Mouse (Mus musculus): ENCODE measurements around the gene Hist1h1d. TPM values are rescaled to one million over a fixed set of nuclear protein-coding genes. Genes with fewer than 3 reads are reported as not detected.
"Not testable (repeated sequence)": the region's sequence is repeated elsewhere in the genome, so short reads cannot be mapped to it uniquely, and the experiment has no call there.

The Hist1h1d gene
- polyA plus RNA-seq, 1 experiment from 2014 or later = 0.60 TPM

DNA sequence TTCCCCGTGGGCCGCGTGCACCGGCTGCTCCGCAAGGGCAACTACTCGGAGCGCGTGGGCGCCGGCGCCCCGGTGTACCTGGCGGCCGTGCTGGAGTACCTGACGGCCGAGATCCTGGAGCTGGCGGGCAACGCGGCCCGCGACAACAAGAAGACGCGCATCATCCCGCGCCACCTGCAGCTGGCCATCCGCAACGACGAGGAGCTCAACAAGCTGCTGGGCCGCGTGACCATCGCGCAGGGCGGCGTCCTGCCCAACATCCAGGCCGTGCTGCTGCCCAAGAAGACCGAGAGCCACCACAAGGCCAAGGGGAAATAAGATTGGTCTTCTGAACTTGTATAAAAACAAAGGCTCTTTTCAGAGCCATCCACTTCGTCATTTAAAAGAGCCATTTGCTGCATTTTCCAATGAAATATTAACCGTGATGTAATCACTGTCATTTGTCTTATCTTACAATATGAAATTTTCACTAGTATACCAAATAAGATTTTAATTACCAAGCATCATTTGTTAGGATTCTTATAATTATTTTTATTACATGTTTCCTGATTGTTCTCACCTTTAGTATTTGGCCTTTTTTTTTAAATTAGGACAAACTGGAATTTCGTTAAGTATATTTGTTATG lies 21.6 kb downstream of the Hist1h1d start:
- H3K36me3 ChIP-seq (replicated peaks); H3K9me3 ChIP-seq; H3K27me3 ChIP-seq (ENCODE audit: poor library complexity, severe bottlenecking); DNase-seq (ENCODE audit: extremely low spot score, low spot score): not testable (repeated sequence)
- Histone ChIP-seq H3K27ac (peak overlapping the region; percentile 95), H3K4me3 (peak overlapping the region; percentile 62), H3K4me1 (peaks cover 38% of the 10 kb centered on the region)
- under 1% methylated on average over 15 of the region's 39 CpGs for WGBS

DNA sequence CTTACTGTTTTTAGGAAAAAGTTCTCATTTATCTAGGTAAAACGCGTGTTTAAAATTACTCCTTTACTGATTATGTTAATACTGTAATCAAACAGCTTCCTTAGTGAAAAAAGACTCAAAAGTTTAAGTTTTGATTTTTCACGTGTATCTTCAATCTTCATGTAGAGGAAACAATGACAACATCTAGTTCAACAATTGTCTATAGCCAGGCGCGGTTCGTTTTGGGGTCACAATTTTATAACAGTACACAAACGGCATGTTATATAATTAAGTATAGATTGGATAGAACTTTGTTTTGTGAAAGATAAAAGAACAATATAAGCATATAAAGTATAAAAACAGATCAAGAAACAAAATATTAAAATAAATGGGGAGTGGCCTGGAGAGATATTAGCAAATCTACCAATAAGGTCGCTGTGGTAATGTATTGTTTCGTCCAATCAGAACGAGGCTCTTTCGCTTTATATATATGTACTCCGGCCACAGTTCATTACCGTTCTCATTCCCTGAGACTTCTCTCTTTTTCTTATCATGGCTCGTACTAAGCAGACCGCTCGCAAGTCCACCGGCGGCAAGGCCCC lies 22.3 kb downstream of the Hist1h1d start, which contains the start of gene Hist1h3d:
Gene Hist1h3d, plus strand, starts transcription at position 493 of the 581 bp plus-strand sequence.
- DNase-seq (ENCODE audit: extremely low spot score, low spot score) = peak; percentile 57
- WGBS = under 1% methylated on average over 18 of the region's 18 CpGs
- Histone ChIP-seq H3K27ac (peak within 1 kb of the TSS; percentile 95), H3K36me3 (replicated peaks) (no peaks in the 10 kb centered on the region), H3K27me3 (ENCODE audit: poor library complexity, severe bottlenecking) (no peaks in the 10 kb centered on the region), H3K4me3 (peak within 1 kb of the TSS; percentile 62), H3K9me3 (no peaks in the 10 kb centered on the region), H3K4me1 (peaks cover 34% of the 10 kb centered on the region)

GRCm38 (mm10) chr13:23575864-23576313 lies 22.8 kb downstream of the Hist1h1d start:
- not testable (repeated sequence) for H3K9me3 ChIP-seq; H3K27me3 ChIP-seq (ENCODE audit: poor library complexity, severe bottlenecking); H3K36me3 ChIP-seq (replicated peaks)
- peak; percentile 26 for DNase-seq (ENCODE audit: extremely low spot score, low spot score)
- Histone ChIP-seq H3K4me3 (peak overlapping the region; percentile 62), H3K27ac (peak overlapping the region; percentile 95), H3K4me1 (peaks cover 39% of the 10 kb centered on the region)
- 0% methylated on average over 11 of the region's 40 CpGs for WGBS

DNA sequence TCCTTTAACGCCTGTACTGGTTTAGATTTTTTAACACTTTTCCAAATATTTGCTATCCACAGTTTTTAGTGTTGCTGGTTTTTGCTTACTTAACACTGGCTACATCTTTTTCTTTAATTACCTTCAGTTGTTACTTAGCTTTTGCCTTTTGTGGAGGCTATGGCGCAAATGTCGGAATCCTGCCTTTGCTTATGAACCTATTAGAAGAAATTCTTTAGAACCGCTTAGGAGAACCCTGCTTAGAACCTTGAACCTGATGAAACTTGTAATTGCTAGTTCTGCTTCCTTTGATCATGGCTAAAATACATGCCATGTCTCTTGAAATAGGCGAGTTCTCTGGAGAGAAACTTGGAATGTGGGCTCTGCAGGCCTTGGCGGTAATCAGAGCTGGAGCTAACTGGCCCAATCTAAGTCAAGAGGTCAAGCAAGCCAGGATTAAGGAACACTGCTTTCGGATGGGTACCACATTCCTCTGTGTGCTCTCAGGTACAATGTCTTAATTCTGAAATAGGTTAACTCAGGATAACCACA lies 23.4 kb downstream of the Hist1h1d start:
- peak overlapping the region; percentile 62 for H3K4me3 ChIP-seq
- no peaks in the 10 kb centered on the region for H3K9me3 ChIP-seq
- no peaks in the 10 kb centered on the region for H3K27me3 ChIP-seq (ENCODE audit: poor library complexity, severe bottlenecking)
- H3K27ac ChIP-seq = peak overlapping the region; percentile 95
- peak; percentile 62 for DNase-seq (ENCODE audit: extremely low spot score, low spot score)
- 2% methylated on average over 7 of the region's 7 CpGs for WGBS
- H3K4me1 ChIP-seq = peaks cover 42% of the 10 kb centered on the region
- no peaks in the 10 kb centered on the region for H3K36me3 ChIP-seq (replicated peaks)

DNA sequence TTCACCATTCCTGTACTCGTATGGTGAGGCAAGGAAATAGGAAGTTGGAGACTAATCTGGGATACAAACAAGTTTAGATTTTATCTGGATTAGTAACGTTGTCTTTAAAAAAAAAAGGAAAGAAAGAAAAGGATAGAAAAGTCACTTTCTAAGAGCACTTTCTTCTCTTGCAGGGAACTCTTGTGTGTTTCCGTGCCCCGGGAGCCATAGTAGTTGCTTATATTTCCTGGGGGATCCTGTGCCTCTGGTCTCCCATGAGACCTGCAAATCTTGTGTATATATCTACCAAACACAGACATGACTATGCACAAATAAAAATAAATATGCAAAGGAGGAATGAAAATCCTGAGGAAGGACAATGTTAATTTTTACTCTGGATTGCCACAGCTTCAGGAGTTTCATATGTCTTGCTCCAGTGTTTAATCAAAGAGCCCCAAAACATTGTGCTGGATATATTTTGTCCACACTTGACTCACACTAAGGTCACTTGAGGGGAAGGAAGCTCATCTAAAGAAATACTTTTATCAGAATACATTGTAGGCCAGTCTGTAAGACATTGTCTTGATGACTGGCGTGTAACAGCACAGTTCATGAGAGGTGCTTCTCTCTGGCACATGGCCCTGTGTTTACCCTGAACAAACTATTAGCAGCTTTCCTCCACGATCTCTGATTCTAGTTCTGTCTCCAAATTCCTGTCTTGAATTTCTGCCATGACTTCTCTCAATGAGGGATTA lies 24.0 kb downstream of the Hist1h1d start:
- H3K4me1 ChIP-seq = peaks cover 46% of the 10 kb centered on the region
- H3K4me3 ChIP-seq = peak overlapping the region; percentile 62
- DNase-seq (ENCODE audit: extremely low spot score, low spot score) = peak; percentile 30
- no peaks in the 10 kb centered on the region for H3K27me3 ChIP-seq (ENCODE audit: poor library complexity, severe bottlenecking)
- H3K9me3 ChIP-seq = no peaks in the 10 kb centered on the region
- H3K36me3 ChIP-seq (replicated peaks) = no peaks in the 10 kb centered on the region
- peak overlapping the region; percentile 95 for H3K27ac ChIP-seq
- 56% methylated on average over 6 of the region's 6 CpGs for WGBS

DNA sequence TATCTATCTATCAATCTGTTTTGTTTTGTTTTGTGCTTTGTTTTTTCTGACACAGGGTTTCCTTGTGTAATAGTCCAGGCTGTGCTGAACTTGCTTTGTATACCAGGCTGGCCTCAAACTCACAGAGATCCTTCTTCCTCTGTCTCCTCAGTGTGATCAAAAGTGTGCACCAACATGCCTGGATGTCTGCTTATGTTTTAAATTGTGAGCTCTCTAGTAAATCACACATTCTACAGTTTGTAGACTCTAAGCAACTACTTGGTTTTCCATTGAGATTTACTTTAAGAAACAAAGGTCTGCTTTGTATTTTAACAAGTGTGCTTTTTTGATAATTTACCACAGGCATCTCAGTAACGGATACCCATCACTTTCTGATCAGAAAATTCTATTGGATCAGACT lies 24.8 kb downstream of the Hist1h1d start:
- H3K27me3 ChIP-seq (ENCODE audit: poor library complexity, severe bottlenecking) = no peaks in the 10 kb centered on the region
- H3K36me3 ChIP-seq (replicated peaks) = no peaks in the 10 kb centered on the region
- WGBS = 88% methylated on average over 1 of the region's 1 CpGs
- DNase-seq (ENCODE audit: extremely low spot score, low spot score) = no peak
- H3K9me3 ChIP-seq = no peaks in the 10 kb centered on the region
- H3K27ac ChIP-seq = peak overlapping the region; percentile 95
- H3K4me1 ChIP-seq = peaks cover 47% of the 10 kb centered on the region
- no peak overlapping the region for H3K4me3 ChIP-seq

- WGBS = under 1% methylated on average over 43 of the region's 43 CpGs
- no peaks in the 10 kb centered on the region for H3K27me3 ChIP-seq (ENCODE audit: poor library complexity, severe bottlenecking)
- H3K4me1 ChIP-seq = peaks cover 60% of the 10 kb centered on the region
- DNase-seq (ENCODE audit: extremely low spot score, low spot score) = peak; percentile 95
- peak within 1 kb of the TSS; percentile 94 for H3K27ac ChIP-seq
- H3K36me3 ChIP-seq (replicated peaks) = no peaks in the 10 kb centered on the region
- H3K4me3 ChIP-seq = peak within 1 kb of the TSS; percentile 61
- H3K9me3 ChIP-seq = no peaks in the 10 kb centered on the region
Measured at GRCm38 (mm10) chr13:23581408-23582218, 28.6 kb downstream of the Hist1h1d start, which contains the start of gene Hist1h4d. TSS of gene Hist1h4d (plus strand) at chr13:23581598.

DNA sequence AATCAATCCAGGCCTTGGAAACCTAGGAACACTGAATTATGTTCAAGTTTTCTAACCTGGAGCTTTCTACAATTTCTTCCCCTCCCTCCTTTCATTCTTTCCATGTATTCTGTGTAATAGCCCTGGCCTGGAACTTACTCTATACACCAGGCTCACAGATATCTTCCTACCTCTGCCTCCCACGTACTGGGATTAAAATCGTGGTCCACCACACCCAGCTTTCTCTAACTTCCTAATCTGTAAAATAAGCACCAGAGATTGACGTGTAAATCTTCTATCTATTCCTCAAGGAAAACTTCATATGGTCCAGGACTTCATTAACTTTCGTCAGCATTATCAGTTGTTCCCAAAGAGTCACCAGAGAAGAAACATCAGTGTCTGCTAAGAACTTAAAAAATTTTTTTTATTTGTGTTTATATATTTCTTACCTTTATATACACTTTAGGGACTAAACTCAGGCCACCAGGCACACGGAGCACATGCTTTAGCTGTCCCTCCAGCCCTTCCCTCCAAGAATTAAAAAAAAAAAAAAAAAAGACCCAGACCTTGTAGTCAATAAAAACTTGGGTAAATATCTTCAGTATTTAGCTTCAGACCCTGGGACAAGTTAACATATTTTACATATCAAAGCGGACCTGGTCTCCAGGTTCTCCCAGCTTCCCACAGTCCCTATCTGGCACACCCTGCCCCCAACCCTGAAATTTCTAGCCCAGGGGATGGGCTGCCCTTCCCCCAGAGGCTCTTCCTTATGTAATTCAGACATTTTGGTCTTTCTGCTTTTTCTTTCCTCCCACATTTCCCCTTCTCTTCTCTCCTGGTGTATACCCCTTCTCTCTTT lies 29.4 kb downstream of the Hist1h1d start:
- H3K27ac ChIP-seq = peak overlapping the region; percentile 94
- no peaks in the 10 kb centered on the region for H3K27me3 ChIP-seq (ENCODE audit: poor library complexity, severe bottlenecking)
- peak overlapping the region; percentile 61 for H3K4me3 ChIP-seq
- H3K4me1 ChIP-seq = peaks cover 58% of the 10 kb centered on the region
- 6% methylated on average over 6 of the region's 6 CpGs for WGBS
- DNase-seq (ENCODE audit: extremely low spot score, low spot score) = peak; percentile 31
- H3K9me3 ChIP-seq = no peaks in the 10 kb centered on the region
- H3K36me3 ChIP-seq (replicated peaks) = no peaks in the 10 kb centered on the region

GRCm38 (mm10) chr13:23583387-23584068 lies 30.5 kb downstream of the Hist1h1d start:
- Histone ChIP-seq H3K27ac (peak overlapping the region; percentile 94), H3K4me3 (peak overlapping the region; percentile 61), H3K36me3 (replicated peaks) (no peaks in the 10 kb centered on the region), H3K27me3 (ENCODE audit: poor library complexity, severe bottlenecking) (no peaks in the 10 kb centered on the region), H3K4me1 (peaks cover 57% of the 10 kb centered on the region), H3K9me3 (no peaks in the 10 kb centered on the region)
- DNase-seq (ENCODE audit: extremely low spot score, low spot score) = peak; percentile 30

DNA sequence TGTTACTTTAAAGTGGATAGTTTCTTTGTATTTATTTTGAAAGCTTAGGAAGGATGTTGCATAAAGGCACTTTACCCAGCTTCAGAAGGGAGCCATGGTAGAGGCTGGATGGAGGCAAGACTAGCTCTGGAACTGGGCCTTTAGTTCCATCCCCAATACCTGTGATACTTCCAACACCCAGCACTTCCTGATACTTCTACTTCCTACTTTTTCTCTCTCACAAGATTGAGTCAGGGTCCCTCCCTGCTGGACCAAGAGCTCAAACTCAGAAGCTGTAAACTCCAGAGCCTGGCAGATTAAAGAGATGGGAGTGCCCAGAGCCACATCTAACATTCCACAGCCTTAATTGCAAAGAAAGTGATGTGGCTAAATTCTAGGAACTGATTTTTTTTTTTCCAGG lies 31.3 kb downstream of the Hist1h1d start:
- Histone ChIP-seq H3K27me3 (ENCODE audit: poor library complexity, severe bottlenecking) (no peaks in the 10 kb centered on the region), H3K4me1 (peaks cover 57% of the 10 kb centered on the region), H3K36me3 (replicated peaks) (no peaks in the 10 kb centered on the region), H3K9me3 (no peaks in the 10 kb centered on the region), H3K4me3 (peak overlapping the region; percentile 55), H3K27ac (peak overlapping the region; percentile 94)
- DNase-seq (ENCODE audit: extremely low spot score, low spot score) = peak; percentile 25

- DNase-seq (ENCODE audit: extremely low spot score, low spot score) = peak; percentile 78
- H3K36me3 ChIP-seq (replicated peaks) = no peaks in the 10 kb centered on the region
- H3K4me3 ChIP-seq = peak overlapping the region; percentile 55
- peaks cover 57% of the 10 kb centered on the region for H3K4me1 ChIP-seq
- no peaks in the 10 kb centered on the region for H3K9me3 ChIP-seq
- peak overlapping the region; percentile 94 for H3K27ac ChIP-seq
- H3K27me3 ChIP-seq (ENCODE audit: poor library complexity, severe bottlenecking) = no peaks in the 10 kb centered on the region
- WGBS = under 1% methylated on average over 21 of the region's 21 CpGs
Measured at GRCm38 (mm10) chr13:23585029-23585441, 32.0 kb downstream of the Hist1h1d start.
